Mouse (Mus musculus) megakaryocyte, embryonic 14.5 days (primary cell): Measurements from ENCODE around the gene Scd2. TPM values are rescaled to one million over a fixed set of nuclear protein-coding genes. Genes with fewer than 3 reads are reported as not detected.

Source experiments
- H3K27me3 ChIP-seq: replicated peaks from 2 replicates; pipeline ENCODE3; 2012; ENCODE audit warnings: inconsistent platforms
- H3K36me3 ChIP-seq: replicated peaks from 2 replicates; pipeline ENCODE3; 2012; ENCODE audit warnings: low read length, inconsistent platforms, mixed read lengths
- H3K4me1 ChIP-seq: 2 replicates; pipeline ENCODE4 v1.6.1; 2012; ENCODE audit warnings: inconsistent platforms
- H3K4me3 ChIP-seq: replicated peaks from 2 replicates; pipeline ENCODE3; 2012; ENCODE audit warnings: moderate library complexity, mild to moderate bottlenecking, inconsistent platforms
- H3K9me3 ChIP-seq: 2 replicates; pipeline ENCODE4 v1.6.1; 2012; ENCODE audit warnings: inconsistent platforms
- FLI1 ChIP-seq: IDR thresholded peaks from 2 replicates; pipeline ENCODE4 v1.6.1; 2012; ENCODE audit warnings: low read length, inconsistent platforms, mixed read lengths
- GATA1 ChIP-seq: IDR thresholded peaks from 3 replicates; pipeline ENCODE4 v1.6.1; 2012; ENCODE audit warnings: mixed read lengths, low read length, inconsistent platforms, borderline replicate concordance
- polyA plus RNA-seq: library from polyadenylated mRNA; stranded (reverse); fragments of >175 nt; gene quantifications from 2 replicates; pipeline ENCODE4 v1.2.3, GENCODE M21; 2012; ENCODE audit warnings: low replicate concordance; ENCODE audit not compliant: insufficient read depth

Scd2 gene
- polyA plus RNA-seq, 1 experiment: 14.5 TPM

- Histone ChIP-seq H3K27me3 (peaks cover 15% of the 10 kb centered on the region), H3K9me3 (peaks cover 16% of the 10 kb centered on the region), H3K4me3 (no peak overlapping the region), H3K36me3 (no peaks in the 10 kb centered on the region), H3K4me1 (no peaks in the 10 kb centered on the region)
- TF ChIP-seq FLI1 (no peak), GATA1 (no peak)
Measured at GRCm38 (mm10) chr19:44351756-44352155, 58.3 kb downstream of the Scd2 start.

Other genes with a start within 250 kb of the Scd2 start
- gene Erlin1, start 223.9 kb upstream of the Scd2 start, polyA plus RNA-seq: 2.2 TPM in 1 of 2 replicates, not detected in the other
- 4.1 and 4.9 TPM in 2 replicates for gene Chuk, start 186.2 kb upstream of the Scd2 start, polyA plus RNA-seq
- 2.3 and 3.5 TPM in 2 replicates for gene Cwf19l1, start 157.8 kb upstream of the Scd2 start, polyA plus RNA-seq
- gene Bloc1s2, start 147.2 kb upstream of the Scd2 start, polyA plus RNA-seq: 29.4 and 133 TPM in 2 replicates
- 0.11 TPM in 1 of 2 replicates, not detected in the other for gene Pkd2l1, start 101.2 kb upstream of the Scd2 start, polyA plus RNA-seq
- gene Scd3, start 90.4 kb upstream of the Scd2 start, polyA plus RNA-seq: not detected in 2 replicates
- not detected in 2 replicates for gene Scd4, start 39.4 kb downstream of the Scd2 start, polyA plus RNA-seq
- 11.6 and 39.1 TPM in 2 replicates for gene Scd1, start 114.2 kb downstream of the Scd2 start, polyA plus RNA-seq
- not detected in 2 replicates for gene Wnt8b, start 199.8 kb downstream of the Scd2 start, polyA plus RNA-seq